Mouse (Mus musculus): ENCODE measurements around the gene Klf7.

GRCm38 (mm10) chr1:64122466-64122830, 366 bp upstream of the Klf7 start:
- no peak for TF ChIP-seq POLR2A (IDR thresholded peaks at IDR 0.05; ENCODE audit: borderline replicate concordance, control insufficient read depth, low read depth, low read length)
- no peak for TF ChIP-seq CTCF (IDR thresholded peaks at IDR 0.05; ENCODE audit: control insufficient read depth, insufficient read depth, low read length)

All from bone marrow, adult 2 months (tissue).